Mouse (Mus musculus) thymus, adult 2 months (tissue): Measurements from ENCODE around the gene 2310033P09Rik.

Source experiments
- CTCF ChIP-seq: fragments of 200-500 bp; IDR thresholded peaks from 2 replicates; pipeline ENCODE4 v1.5.1; 2012; ENCODE audit warnings: mild to moderate bottlenecking, control low read depth, low read length, moderate library complexity, borderline replicate concordance; ENCODE audit not compliant: control insufficient read depth, poor library complexity, insufficient read depth; ENCODE audit errors: extremely low read depth
- POLR2A ChIP-seq: fragments of 200-500 bp; IDR thresholded peaks from 2 replicates; pipeline ENCODE4 v1.6.1; 2012; ENCODE audit warnings: mild to moderate bottlenecking, low read length, control low read depth, moderate library complexity; ENCODE audit not compliant: control insufficient read depth, poor library complexity, insufficient read depth; ENCODE audit errors: extremely low read depth

GRCm38 (mm10) chr11:59226787-59227603, 18.9 kb downstream of the 2310033P09Rik start:
- TF ChIP-seq POLR2A (no peak), CTCF (no peak)
